Mouse (Mus musculus) stomach, postnatal 0 days (tissue): Measurements from ENCODE around the gene Caly.

ENCODE experiments used
- CTCF ChIP-seq: IDR thresholded peaks from 2 replicates; pipeline ENCODE4 v1.5.1; 2016; ENCODE audit warnings: antibody characterized with exemption, low read depth, mild to moderate bottlenecking, moderate library complexity
- EP300 ChIP-seq: optimal IDR thresholded peaks from 2 replicates; pipeline ENCODE3; 2016; ENCODE audit warnings: antibody characterized with exemption

DNA sequence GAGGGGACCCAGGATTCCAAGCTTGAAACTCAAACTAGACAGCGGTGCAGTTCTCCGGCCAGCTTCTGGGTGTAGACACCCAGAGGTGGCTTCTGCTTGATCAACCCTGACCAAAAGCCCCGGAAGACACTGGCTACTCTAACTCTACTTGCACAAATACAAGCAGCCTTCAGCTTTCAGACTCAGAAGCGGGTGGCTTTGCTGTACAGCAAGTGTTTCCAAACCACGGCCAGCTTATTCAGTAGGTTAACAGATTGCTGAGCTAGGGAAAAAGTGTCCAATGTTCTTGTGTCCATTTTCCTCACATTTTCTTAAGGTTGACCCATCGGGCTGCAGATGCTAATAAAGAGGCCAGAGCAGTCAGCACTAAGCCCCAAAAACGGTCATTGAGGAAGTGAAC is 23.8 kb downstream of the Caly start:
- TF ChIP-seq CTCF: no peak
- TF ChIP-seq EP300: no peak
